Mouse (Mus musculus): ENCODE data around the gene Ifnar1. TPM values are rescaled to one million over a fixed set of nuclear protein-coding genes. Genes with fewer than 3 reads are reported as not detected.
"Not testable (repeated sequence)": the region's sequence is repeated elsewhere in the genome, so short reads cannot be mapped to it uniquely, and the experiment has no call there.

Gene Ifnar1
- total RNA-seq, 2 experiments from 2014 or later = 68.8 to 75.0 TPM

GRCm38 (mm10) chr16:91490897-91491296 is 5.9 kb downstream of the Ifnar1 start:
- intact Hi-C loops (cut with DNase I) = no loop called here
- DNase-seq (ENCODE audit: extremely low spot score in 1 of 2, low spot score in 2 of 2) = no peak

DNA sequence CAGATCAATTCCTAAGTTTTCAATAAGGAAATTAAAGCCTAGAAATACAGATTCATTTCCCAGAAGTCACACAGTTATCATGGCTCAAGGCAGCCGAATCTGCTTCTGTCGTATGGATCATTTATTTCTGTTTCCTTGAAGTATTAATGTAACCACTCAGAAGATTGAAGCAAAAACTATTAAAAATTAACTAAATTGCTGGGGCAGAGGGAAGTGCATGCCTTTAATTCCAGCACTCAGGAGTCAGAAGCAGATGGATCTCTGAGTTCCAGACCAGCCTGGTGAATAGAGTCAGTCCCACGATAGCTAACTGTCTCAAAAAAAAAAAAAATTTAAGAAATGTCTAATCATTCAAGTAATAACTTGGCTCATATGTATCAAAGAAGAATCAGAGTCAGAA is 6.4 kb downstream of the Ifnar1 start:
- intact Hi-C loops (cut with DNase I) = no loop called here
- DNase-seq (ENCODE audit: extremely low spot score in 1 of 2, low spot score in 2 of 2) = no peak

DNA sequence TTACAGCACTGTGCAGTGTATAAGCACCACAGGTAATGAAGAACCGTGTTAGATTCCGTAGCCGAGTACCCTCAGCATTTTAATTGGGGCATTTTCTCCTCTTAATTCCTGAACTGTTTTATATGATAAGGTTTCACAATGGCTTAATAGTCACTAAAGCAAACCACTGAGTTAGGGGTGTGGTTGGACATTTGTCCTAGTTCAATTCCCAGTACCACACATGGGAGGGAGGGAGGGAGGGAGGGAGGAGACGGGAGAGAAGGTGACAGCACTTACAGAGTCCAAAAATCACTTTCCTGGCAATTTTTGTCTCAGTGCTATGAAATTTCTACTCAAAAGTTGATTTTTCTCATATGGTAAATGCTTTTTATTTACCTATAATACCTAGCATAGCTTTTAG is 10.5 kb downstream of the Ifnar1 start:
- intact Hi-C loops (cut with DNase I) = no loop called here
- DNase-seq (ENCODE audit: extremely low spot score in 1 of 2, low spot score in 2 of 2) = no peak

- intact Hi-C loops (cut with DNase I) = no loop called here
- DNase-seq (ENCODE audit: extremely low spot score in 1 of 2, low spot score in 2 of 2) = peak in 1 of 2 experiments; percentile 49
Measured at GRCm38 (mm10) chr16:91496206-91496605, 11.2 kb downstream of the Ifnar1 start.

- DNase-seq (ENCODE audit: extremely low spot score in 1 of 2, low spot score in 2 of 2) = no peak
- intact Hi-C loops (cut with DNase I) = no loop called here
Measured at GRCm38 (mm10) chr16:91496766-91497165, 11.7 kb downstream of the Ifnar1 start.

- no peak for DNase-seq (ENCODE audit: extremely low spot score in 1 of 2, low spot score in 2 of 2)
- intact Hi-C loops (cut with DNase I) = no loop called here
Measured at GRCm38 (mm10) chr16:91498041-91498440, 13.0 kb downstream of the Ifnar1 start.

DNA sequence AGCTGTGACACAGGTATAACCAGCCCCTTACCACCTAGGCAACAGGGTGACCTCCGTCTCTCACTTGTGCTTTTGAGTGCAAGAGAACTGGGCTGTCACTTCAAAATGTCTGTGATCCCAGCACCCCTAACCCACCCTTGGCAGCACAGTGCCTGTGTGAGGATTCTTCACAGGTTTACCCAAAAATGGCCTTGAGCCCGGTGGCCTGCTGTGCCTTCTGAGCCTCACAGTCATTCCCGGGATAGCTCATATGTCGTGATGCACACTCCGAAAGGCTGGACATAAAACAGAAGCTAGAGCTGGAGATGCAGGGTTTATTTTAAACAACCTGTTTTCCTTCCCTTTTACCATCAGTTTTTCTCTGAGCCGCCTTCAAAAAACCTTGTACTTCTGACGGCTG is 19.7 kb downstream of the Ifnar1 start:
- intact Hi-C loops (cut with DNase I) = no loop called here
- DNase-seq (ENCODE audit: extremely low spot score in 1 of 2, low spot score in 2 of 2) = no peak

DNA sequence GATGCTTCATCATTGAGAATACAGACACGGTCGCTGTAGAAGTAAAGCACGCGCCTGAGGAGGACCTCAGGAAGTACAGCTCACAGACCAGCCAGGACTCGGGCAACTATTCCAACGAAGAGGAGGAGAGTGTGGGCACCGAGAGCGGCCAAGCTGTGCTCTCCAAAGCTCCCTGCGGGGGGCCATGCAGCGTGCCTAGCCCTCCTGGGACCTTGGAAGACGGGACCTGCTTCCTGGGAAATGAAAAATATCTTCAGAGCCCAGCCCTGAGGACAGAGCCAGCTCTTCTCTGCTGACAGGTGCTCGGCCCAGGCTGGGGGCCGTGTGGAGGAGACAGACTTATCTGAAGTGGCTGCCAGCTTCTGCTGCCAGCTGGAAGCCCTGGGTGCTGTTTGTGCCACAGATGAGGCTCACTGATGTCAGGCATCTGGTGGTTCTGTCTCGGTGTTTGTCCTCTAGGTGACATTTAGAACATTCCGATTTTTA is 20.1 kb downstream of the Ifnar1 start:
- no peak for DNase-seq (ENCODE audit: extremely low spot score in 1 of 2, low spot score in 2 of 2)
- intact Hi-C loops (cut with DNase I) = no loop called here

DNA sequence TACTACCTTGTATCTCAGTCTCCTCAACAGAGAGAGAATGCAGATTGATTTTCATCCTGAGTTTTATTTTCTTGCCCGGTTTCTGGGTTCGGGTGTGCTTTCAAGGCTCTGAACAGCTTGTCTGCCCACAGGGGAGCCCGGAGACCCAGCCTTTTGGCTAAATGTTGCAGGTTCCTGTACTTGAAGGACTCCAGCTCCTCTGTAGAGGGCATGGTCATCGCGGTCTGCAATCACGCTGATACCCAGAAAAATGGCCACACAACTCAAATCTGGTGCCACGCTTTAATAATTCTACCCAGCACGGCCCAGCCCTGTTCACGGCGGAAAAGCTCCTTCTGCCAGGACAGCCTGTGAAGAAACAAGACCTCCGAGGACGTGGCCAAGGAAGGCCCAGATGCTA is 21.4 kb downstream of the Ifnar1 start:
- no peak for DNase-seq (ENCODE audit: extremely low spot score in 1 of 2, low spot score in 2 of 2)
- intact Hi-C loops (cut with DNase I) = no loop called here

- peak; percentile 78 to 79 for DNase-seq (ENCODE audit: extremely low spot score in 1 of 2, low spot score in 2 of 2)
- intact Hi-C loops (cut with DNase I) = loop anchor here (10.0 kb wide), 1 partner anchor 63 kb away; no protein-coding TSS in a partner anchor
Measured at GRCm38 (mm10) chr16:91512161-91512787, 27.2 kb downstream of the Ifnar1 start.

DNA sequence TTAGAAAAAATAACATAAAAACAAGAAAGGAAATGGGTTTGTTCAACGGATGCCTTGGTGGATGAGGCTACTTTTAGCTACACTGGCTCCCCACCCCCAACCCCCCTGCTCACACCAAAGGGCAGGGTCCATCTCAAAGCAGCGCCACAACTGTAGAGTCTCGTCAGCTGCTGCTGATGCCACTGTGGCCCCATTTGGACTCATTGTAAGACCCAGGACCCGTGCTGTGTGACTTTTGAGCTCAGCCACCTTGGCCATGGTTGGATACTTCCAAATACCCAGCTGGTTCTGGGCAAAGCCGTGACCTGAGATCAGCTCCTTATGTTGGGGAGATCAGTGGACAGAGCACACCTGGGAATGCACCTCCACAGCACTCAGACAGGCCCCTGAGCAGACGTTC is 28.1 kb downstream of the Ifnar1 start:
- intact Hi-C loops (cut with DNase I) = loop anchor here (10.0 kb wide), 1 partner anchor 62 kb away; no protein-coding TSS in a partner anchor

DNA sequence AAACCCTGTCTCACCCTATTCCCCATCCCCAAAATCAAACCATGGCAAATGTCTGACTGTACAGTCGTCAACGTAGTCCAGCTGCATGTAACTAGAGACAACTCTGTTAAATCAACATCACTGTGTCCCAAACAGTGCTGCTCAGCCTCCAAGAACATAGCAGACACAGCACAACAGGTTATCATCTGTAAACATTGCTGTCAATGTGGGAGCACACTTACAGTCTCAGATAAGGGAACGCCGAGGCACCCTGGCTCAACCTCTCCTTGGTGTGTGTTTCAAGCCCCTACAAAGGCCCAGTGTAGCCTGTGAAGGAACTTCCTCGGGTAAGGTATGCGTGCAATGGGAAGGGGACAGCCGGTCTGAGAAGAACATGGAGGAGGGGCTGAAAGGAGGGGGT is 32.0 kb downstream of the Ifnar1 start:
- no peak for DNase-seq (ENCODE audit: extremely low spot score in 1 of 2, low spot score in 2 of 2)
- intact Hi-C loops (cut with DNase I) = loop anchor here (10.0 kb wide), 1 partner anchor 58 kb away; no protein-coding TSS in a partner anchor

More for the DNA sequence above, 28.1 kb downstream of the Ifnar1 start:
- no peak for DNase-seq (ENCODE audit: extremely low spot score in 1 of 2, low spot score in 2 of 2)

GRCm38 (mm10) chr16:91522040-91522439 is 37.0 kb downstream of the Ifnar1 start:
- intact Hi-C loops (cut with DNase I) = no loop called here
- no peak for DNase-seq (ENCODE audit: extremely low spot score in 1 of 2, low spot score in 2 of 2)

DNA sequence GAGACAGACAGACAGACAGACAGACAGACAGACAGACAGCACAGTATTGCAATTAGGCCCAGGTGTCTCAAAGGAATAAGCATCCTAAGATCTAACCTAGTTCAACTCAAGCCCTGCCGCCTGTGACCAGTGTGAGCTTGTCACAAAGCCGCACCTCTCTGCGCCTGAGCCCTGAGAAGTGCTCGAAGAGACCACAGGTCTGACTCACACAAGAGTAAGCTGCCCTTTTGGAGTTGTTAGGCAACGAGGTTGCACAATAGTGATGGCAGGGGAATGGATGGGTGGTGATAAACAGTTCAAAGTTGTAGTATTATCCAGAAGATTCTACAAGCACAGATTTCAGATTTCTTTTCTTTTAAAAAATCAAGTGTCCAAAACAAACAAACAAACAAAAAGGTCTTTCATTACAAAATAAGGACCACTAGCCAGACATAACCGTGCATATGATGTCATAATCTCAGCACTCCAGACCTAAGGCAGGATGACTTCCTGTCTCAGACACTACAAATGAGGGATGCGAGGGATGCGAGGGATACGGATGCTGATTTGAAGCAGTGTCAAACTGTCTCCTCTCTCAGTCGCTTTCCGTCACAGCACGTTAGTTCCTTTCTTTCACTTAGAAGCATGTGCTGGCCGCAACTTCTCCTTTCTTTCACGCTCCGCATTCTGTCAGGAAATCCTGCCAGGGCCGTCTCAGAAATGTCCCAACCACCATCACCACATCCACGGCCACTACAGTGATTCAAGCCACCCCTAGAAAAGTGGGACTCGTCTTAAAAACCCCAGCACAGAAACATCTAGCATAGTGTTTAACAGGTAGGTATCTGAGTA is 37.7 kb downstream of the Ifnar1 start:
- intact Hi-C loops (cut with DNase I) = no loop called here

DNA sequence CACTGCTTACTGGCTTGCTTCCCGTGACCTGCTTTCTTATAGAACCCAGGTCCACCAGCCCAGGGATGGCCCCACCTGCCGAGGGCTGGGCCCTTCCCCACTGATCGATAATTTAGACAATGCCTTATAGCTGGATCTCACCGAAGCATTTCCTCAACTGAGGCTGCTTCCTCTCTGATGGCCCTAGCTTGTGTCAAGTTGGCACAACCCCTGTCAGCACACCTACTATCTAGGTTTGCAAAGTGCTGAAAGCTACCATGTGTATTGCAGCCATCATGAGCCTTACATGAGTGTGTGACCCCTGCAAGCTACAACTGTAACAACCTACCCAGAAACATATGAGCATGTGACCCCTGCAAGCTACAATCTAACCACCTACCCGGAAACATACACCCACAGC is 39.2 kb downstream of the Ifnar1 start:
- intact Hi-C loops (cut with DNase I) = no loop called here
- DNase-seq (ENCODE audit: extremely low spot score in 1 of 2, low spot score in 2 of 2) = no peak

More for the DNA sequence above, 37.7 kb downstream of the Ifnar1 start:
- DNase-seq (ENCODE audit: extremely low spot score in 1 of 2, low spot score in 2 of 2) = no peak

- no peak for DNase-seq (ENCODE audit: extremely low spot score in 1 of 2, low spot score in 2 of 2)
- intact Hi-C loops (cut with DNase I) = no loop called here
Measured at GRCm38 (mm10) chr16:91526274-91526673, 41.2 kb downstream of the Ifnar1 start.

DNA sequence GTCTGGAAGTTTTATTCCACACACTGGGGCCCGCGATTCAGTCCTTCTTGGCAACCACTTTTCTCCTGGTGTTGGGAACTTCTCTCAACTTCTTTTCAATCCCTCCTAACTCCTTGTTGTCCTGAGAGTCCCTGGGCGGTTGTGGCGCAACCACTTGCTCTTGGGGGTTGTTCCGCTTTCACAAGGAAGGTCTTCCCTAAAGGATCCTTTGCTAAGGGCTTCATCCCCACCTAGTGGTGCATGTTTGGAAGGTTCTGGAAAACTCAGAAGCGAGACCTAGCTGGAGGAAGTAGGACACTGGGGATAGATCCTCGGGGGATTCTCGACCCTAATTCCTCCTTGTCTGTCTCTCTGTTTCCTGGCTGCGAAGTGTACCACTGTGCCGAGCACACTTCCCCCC is 42.0 kb downstream of the Ifnar1 start:
- DNase-seq (ENCODE audit: extremely low spot score in 1 of 2, low spot score in 2 of 2) = peak; percentile 46 to 63
- intact Hi-C loops (cut with DNase I) = no loop called here

DNA sequence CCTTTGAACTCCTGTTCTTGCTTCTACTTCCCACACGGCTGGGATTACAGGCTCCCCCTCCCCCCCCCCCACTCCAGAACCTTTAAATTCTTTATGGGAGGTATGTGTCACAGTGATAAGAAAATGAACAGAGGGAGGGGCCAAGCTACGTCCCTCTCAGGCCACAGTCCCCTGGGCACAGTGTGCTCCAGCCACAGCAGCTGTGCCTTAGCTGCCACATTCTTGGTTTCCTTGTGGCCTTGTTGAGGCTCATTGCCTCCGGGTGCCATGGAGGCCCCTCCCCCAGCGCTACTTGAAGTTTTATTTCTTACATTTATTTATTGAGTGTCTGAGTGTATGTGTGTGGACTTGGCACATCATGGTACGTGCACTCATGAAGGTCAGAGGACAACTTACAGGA is 42.5 kb downstream of the Ifnar1 start:
- intact Hi-C loops (cut with DNase I) = no loop called here
- DNase-seq (ENCODE audit: extremely low spot score in 1 of 2, low spot score in 2 of 2) = no peak

DNA sequence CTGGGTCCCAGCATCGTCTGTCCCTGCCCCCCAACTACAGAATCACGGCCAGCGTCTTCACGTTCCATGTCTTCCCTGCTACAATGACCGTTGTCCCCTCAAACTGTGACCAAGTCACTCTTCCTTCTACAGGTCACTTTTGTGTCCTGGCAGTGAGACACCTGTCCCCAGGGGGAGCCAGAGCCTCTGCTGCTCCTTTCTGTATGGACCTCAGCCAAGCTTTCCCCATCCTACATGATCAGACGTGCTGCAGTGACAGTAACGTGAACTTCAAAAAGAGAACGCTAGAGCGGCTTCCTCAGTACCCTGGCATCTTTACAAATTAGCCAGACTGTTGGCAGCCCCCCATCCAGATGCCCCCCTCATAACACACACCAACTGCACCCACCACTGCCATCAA is 43.5 kb downstream of the Ifnar1 start:
- intact Hi-C loops (cut with DNase I) = no loop called here
- no peak for DNase-seq (ENCODE audit: extremely low spot score in 1 of 2, low spot score in 2 of 2)

- DNase-seq (ENCODE audit: extremely low spot score in 1 of 2, low spot score in 2 of 2); intact Hi-C loops (cut with DNase I): not testable (repeated sequence)
Measured at GRCm38 (mm10) chr16:91530830-91531229, 45.8 kb downstream of the Ifnar1 start.
